Mouse (Mus musculus) ovary, postnatal 36 days (tissue): Measurements from ENCODE around the gene Pla2g4b.

Source experiments
- DNase-seq: peaks from one replicate; pipeline ENCODE4 v3.0.0; 2022; ENCODE audit warnings: low spot score, mixed read lengths

Gene Pla2g4b

GRCm38 (mm10) chr2:120032726-120033467 is at the start of gene Pla2g4b:
Gene Pla2g4b, plus strand, starts transcription at chr2:120033417.
- no peak for DNase-seq

DNA sequence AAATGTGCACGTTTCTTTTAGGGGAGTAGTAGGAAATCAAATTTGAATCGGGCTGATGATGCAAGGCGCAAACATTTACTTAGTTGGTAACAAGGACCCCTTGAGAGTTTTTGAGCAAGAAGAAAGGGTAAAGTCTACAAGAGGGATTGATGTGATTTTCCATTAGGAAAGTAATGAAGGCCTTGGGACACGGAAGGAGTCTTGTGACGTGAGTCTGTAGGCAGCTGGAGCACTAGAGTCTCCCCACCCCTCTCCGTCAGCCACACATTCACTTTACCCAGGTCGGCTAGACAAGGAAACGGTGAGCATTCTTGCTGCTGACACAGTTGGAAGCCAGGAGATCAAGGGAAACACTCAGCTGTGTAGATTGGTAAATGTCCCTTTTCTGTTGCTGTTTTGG is 47.3 kb upstream of the Pla2g4b start:
- no peak for DNase-seq

DNA sequence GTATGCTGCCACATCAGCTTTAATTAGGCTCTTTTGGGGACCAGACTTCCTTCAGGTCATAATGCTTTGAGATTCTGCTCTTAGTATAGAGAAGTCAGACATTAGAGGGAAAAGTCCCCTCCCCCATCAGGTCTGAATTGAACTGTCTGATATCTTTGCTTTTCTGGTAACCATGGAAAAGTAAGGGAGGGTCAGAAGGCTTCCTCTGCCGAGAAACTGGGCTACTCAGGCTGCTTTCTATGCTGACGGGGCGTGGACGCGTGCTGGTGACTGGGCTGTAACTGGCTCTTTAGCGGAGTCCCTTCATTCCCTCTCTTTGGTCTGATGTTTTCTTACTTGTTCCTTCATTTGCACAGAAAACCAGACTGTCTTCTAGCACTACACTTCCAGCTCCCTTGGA is 46.8 kb upstream of the Pla2g4b start:
- DNase-seq = no peak

- DNase-seq = no peak
These were observed 45.8 kb upstream of the Pla2g4b start for GRCm38 (mm10) chr2:119987441-119987840.

DNA sequence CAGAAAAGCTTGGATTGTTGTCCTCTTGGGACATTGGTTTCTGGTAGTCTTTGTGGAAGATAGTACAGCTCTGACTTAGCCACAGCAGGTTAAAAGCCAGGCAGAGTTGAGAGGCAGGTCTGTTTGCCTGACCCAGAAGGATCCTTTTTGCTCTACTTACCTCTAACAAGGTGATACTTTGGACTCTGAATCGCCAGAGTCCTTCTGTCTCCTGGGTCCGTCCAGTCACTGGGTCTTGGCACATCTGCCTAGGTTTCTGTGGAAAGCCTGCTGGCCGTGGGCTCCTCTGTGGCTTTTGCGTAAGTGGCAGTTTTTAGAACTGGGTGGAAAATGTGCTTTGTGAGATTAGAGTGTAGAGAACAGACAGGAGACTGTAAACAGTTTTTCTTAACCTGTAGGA is 44.3 kb upstream of the Pla2g4b start:
- no peak for DNase-seq

DNA sequence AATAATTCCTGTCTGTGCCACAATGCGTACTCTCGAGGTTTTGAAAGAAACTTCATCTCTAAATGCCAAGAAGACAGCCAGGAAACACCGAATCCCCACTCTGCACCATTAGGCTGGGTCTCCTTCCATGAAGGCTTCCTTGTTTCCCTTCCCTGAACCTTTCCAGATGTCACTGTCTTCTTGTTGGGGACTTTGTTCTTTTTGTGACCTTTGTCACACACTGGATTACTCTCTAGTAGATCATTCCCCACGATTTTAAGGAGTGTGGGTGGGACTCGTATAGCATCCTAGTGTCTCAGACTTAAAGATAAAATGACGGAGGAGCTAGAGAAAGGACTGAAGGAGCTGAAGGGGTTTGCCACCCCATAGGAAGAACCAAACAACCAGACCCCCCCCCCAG is 42.3 kb upstream of the Pla2g4b start:
- DNase-seq = no peak

GRCm38 (mm10) chr2:119992349-119992748 is 40.9 kb upstream of the Pla2g4b start:
- no peak for DNase-seq

- no peak for DNase-seq
These were observed 39.7 kb upstream of the Pla2g4b start for GRCm38 (mm10) chr2:119993515-119993914.

- DNase-seq = no peak
These were observed 38.4 kb upstream of the Pla2g4b start for GRCm38 (mm10) chr2:119994839-119995238.

DNA sequence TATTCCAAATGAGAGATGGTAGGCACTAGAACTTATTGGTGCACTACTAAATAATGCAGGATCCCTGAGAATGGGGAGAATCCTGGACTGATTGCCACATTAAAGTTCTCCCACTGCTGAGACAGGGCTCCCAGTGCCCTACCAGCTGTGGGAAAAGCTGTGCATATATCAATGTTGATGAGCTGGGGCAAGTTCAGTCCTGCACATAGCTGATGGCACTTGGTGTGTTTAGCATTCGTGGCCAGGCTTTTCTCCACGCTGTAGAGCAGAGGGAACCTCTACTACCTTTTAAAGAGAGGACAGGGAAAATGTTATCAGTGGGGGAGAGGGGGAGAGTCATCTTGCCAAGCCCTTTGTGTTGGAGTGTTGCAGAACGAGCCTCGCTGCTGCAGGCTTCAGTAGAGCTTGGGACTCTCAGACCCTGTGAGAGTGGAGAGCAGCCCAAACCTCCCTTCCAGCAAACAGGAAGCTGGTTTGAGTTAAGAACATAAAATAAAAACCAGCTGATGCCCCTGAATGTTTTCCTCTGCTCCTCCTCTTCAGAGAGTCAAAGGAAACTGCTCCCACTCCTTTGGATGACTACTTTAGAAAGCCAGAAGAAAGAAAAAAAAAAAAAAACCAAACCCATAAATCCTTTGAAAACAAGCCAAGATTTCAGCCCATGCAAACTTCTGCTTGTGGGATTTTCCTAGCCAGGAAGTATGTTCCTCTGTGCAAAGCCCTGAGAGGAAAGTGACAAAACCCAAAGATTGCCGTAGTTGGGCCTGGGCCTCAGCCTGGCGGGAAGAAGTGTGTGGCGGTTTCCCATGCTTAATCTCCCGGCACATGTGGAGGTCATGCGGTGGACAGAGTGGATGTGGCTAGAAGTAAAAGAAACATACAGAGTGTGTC is 37.6 kb upstream of the Pla2g4b start:
- no peak for DNase-seq

- no peak for DNase-seq
These were observed 35.9 kb upstream of the Pla2g4b start for GRCm38 (mm10) chr2:119997354-119997753.

DNA sequence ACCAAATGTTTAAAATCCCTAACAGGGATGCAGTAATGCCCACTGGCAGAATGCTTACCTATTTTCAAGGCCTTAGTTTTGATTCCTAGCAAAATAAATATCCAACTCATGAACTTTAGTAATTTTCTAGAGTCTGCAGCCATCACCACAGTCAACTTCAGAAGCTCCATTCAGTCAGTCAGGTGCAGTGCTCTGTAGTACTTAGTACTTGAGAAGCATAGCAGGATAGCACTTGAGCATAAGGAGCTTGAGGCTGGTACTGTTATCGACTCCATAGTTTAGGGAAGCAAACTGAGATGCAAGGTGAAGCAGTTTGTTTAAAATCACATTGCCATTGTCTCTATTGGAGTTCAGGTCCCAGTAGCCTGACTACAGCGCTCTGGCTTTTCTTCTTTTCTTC is 33.5 kb upstream of the Pla2g4b start:
- no peak for DNase-seq

DNA sequence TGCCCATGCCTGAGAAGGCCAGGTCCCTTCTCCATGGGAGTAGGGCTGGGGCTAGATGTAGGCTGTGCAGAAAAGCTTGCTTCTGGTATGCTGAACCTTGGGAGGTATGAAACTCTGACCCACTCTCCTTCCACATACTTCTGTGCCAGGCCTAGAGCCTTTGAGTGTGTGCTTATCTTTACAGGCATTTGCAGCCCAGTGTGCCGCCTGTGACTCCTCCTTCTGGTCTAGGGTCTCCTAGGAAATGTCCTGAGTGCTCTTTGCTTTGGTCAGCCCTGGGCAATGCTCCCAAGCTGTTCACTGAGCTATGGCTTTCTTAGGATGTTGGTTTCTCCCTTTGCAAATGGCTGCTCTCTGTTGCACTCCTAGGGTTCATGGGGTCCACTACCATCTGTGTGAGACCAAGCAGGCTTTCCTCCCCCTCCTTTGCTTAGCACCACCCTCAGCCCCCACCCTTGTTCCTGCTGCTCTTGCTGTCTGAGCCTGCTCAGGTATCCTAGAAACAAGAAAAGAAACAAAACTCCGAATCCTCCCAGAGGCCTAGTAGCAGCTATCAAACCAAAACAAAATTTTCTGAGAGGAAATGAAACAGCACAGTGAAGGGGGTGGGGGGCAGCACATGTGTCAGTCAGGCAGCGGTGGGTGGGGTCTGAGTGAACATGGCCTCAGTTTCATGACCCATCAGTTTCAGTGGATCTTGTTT is 32.2 kb upstream of the Pla2g4b start:
- no peak for DNase-seq

GRCm38 (mm10) chr2:120001956-120002355 is 31.3 kb upstream of the Pla2g4b start:
- DNase-seq = no peak

GRCm38 (mm10) chr2:120003970-120004369 is 29.2 kb upstream of the Pla2g4b start:
- no peak for DNase-seq

DNA sequence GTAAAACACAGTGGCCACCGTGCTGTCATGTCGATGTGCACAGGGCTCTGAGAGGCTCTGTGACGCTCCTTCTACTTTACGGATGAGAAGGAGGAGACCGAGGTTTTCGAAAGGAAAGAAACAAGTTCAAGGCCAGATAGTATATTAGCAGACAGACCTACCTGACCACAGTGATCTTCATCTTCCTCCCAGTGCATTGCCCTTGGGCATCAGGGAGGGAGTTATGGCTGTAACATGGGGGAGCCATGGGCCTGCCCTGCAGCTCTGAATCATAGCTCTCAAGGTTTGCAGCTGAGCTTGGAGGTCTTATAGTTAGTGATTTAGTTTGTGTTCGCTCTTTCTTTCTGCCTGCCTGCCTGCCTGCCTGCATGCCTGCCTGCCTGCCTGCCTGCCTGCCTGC is 26.5 kb upstream of the Pla2g4b start:
- DNase-seq = no peak

DNA sequence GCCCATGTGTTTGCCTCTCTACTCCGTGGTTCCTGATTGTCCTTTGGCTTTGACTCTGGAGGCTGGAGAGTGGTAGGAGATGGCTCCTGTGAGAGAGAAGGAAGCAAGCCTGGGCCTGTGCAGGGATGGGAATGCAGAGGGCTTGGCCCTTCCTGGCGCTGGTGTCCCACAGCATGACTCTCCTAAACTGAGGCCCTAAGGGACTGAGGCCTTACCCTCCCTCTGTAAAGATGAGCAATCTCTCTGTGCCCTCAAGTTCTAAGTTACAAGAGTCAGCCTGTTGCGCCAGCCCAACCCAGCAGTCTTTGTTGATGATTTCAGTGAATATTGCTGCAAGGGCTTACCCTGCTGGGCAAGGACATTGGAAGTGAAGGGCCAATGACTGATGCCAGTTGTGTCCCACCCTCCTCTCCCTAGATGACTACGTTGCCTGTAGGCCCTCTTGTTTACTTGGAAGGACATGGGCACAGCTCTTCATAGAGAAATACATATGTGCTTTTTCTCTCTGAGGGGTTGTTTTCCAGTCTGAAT is 25.5 kb upstream of the Pla2g4b start:
- DNase-seq = no peak

- DNase-seq = no peak
These were observed 24.5 kb upstream of the Pla2g4b start for GRCm38 (mm10) chr2:120008672-120009071.

DNA sequence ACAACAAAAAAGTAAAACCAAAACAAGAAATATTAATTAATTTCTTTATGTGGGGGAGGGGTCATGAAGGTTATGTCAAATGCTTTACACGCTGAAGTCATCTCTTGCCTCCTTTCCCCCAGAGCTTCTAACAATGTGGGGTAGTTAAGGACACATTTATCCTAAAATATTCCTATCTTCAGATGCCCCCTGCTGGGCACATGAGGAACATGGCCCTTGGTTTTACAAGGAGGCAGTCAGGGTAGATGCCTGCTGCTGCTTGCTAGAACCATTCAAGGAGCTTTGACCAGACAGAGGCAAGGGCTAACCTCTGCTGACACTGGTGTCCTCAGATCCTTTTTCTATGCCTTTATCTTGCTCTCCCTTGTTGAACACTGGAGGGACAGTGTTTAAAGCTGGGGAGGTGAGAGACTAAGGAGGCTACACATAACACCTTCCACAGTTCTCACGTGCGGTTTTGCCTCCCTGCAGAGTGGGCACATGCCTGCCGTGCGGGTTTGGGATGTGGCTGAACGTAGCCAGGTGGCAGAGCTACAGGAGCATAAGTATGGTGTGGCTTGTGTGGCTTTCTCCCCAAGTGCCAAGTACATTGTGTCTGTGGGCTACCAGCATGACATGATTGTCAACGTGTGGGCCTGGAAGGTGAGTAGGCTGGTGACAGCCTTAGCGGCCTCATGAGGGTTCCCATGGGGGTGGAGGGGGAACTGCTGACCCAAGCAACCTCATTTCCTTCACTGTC is 21.6 kb upstream of the Pla2g4b start:
- DNase-seq = peak; percentile 56

GRCm38 (mm10) chr2:120012924-120013323 is 20.3 kb upstream of the Pla2g4b start:
- DNase-seq = peak; percentile 43

- DNase-seq = no peak
These were observed 19.3 kb upstream of the Pla2g4b start for GRCm38 (mm10) chr2:120013831-120014486.
